Mouse (Mus musculus): Measurements from ENCODE around the gene Actr10. TPM values are rescaled to one million over a fixed set of nuclear protein-coding genes. Genes with fewer than 3 reads are reported as not detected.

Gene Actr10
- total and polyA plus RNA-seq, 2 experiments from 2014 or later: 119 to 232 TPM

GRCm38 (mm10) chr12:70929781-70930180, 7.9 kb upstream of the Actr10 start:
- TF ChIP-seq EP300 (IDR thresholded peaks at IDR 0.05; ENCODE audit: low read depth): no peak
- TF ChIP-seq CTCF (IDR thresholded peaks at IDR 0.05; ENCODE audit: low read depth): no peak
- no peaks in the 10 kb centered on the region for H3K36me3 ChIP-seq (replicated peaks; ENCODE audit: control insufficient read depth, insufficient read depth, low read length)
- H3K27me3 ChIP-seq (ENCODE audit: control insufficient read depth, insufficient read depth, low read length): no peaks in the 10 kb centered on the region
- ATAC-seq (ENCODE audit: insufficient read depth, low read depth) (no peak), DNase-seq (ENCODE audit: low spot score) (no peak)
- no peak overlapping the region for H3K9ac ChIP-seq (replicated peaks; ENCODE audit: low read depth, low read length)
- 75% methylated on average over 4 of the region's 4 CpGs for WGBS
- H3K4me1 ChIP-seq (ENCODE audit: control insufficient read depth, insufficient read depth): no peaks in the 10 kb centered on the region
- H3K27ac ChIP-seq (ENCODE audit: low read depth): no peak overlapping the region
- H3K9me3 ChIP-seq (replicated peaks; ENCODE audit: control insufficient read depth, low read length): no peaks in the 10 kb centered on the region
- no peak overlapping the region for H3K4me2 ChIP-seq (ENCODE audit: low read depth, low read length)
- no peak overlapping the region for H3K4me3 ChIP-seq (ENCODE audit: low read depth, low read length)

DNA sequence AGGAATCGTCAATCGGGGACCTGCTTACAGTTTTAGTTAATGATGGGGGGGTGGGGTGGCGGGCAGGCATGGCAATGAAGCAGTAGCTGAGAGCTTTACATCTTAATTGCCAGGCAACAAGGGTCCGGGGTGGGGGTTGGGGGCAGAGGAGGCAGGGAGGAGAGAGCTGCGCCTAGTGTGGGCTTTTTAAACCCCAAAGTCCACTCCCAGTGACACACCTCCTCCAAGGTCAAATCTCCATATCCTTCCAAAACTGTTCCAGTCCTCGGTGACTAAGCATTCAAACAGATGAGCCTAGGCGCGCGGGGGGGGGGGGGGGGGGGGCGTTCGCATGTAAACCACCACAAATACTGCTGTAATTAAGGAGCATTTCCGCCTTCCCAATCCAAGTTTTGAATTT, 507 bp upstream of the Actr10 start:
- H3K9me3 ChIP-seq (replicated peaks; ENCODE audit: control insufficient read depth, low read length): no peaks in the 10 kb centered on the region
- DNase-seq (ENCODE audit: low spot score): peak; percentile 8
- no peak for TF ChIP-seq EP300 (IDR thresholded peaks at IDR 0.05; ENCODE audit: low read depth)
- no peak for TF ChIP-seq CTCF (IDR thresholded peaks at IDR 0.05; ENCODE audit: low read depth)

GRCm38 (mm10) chr12:70940806-70941205, 3.1 kb downstream of the Actr10 start:
- TF ChIP-seq CTCF (IDR thresholded peaks at IDR 0.05; ENCODE audit: low read depth) (no peak), EP300 (IDR thresholded peaks at IDR 0.05; ENCODE audit: low read depth) (no peak)
- no peak for DNase-seq (ENCODE audit: low spot score)
- WGBS: 92% methylated on average over 7 of the region's 7 CpGs

More for the DNA sequence above, 507 bp upstream of the Actr10 start:
- Histone ChIP-seq H3K36me3 (replicated peaks; ENCODE audit: control insufficient read depth, insufficient read depth, low read length) (peaks cover 9% of the 10 kb centered on the region), H3K27ac (ENCODE audit: low read depth) (peak overlapping the region; percentile 95), H3K4me3 (ENCODE audit: low read depth, low read length) (peak overlapping the region; percentile 98), H3K4me2 (ENCODE audit: low read depth, low read length) (peak overlapping the region; percentile 83), H3K9ac (replicated peaks; ENCODE audit: low read depth, low read length) (peak overlapping the region; percentile 92), H3K27me3 (ENCODE audit: control insufficient read depth, insufficient read depth, low read length) (no peaks in the 10 kb centered on the region), H3K4me1 (ENCODE audit: control insufficient read depth, insufficient read depth) (peaks cover 4% of the 10 kb centered on the region)
- WGBS: 29% methylated on average over 9 of the region's 12 CpGs
- ATAC-seq (ENCODE audit: insufficient read depth, low read depth): peak; percentile 52; the same call in 1 of the 2 replicates

DNA sequence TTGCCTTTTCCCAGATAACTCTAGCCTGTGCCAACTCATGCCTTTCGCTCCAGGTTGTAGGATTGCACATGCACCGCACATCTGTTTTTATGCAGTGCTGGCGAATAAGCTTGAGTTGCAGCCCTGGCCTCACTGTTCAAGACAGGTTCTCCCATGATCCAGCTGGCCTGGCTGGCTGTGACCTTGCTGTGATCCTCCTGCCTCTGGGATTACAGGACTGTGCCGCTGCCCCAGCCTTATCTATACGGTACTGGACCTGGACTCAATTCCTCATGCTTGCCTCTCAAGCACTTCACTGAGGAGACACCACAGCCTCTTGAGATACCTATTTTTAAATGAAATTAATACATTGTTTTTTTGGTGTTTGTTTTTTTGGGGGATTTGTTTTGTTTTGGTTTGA, 6.5 kb downstream of the Actr10 start:
- Histone ChIP-seq H3K27ac (ENCODE audit: low read depth) (no peak overlapping the region), H3K9me3 (replicated peaks; ENCODE audit: control insufficient read depth, low read length) (no peaks in the 10 kb centered on the region), H3K4me2 (ENCODE audit: low read depth, low read length) (no peak overlapping the region), H3K4me3 (ENCODE audit: low read depth, low read length) (no peak overlapping the region), H3K27me3 (ENCODE audit: control insufficient read depth, insufficient read depth, low read length) (no peaks in the 10 kb centered on the region), H3K4me1 (ENCODE audit: control insufficient read depth, insufficient read depth) (no peaks in the 10 kb centered on the region), H3K9ac (replicated peaks; ENCODE audit: low read depth, low read length) (no peak overlapping the region), H3K36me3 (replicated peaks; ENCODE audit: control insufficient read depth, insufficient read depth, low read length) (peaks cover 59% of the 10 kb centered on the region)
- TF ChIP-seq EP300 (IDR thresholded peaks at IDR 0.05; ENCODE audit: low read depth) (no peak), CTCF (IDR thresholded peaks at IDR 0.05; ENCODE audit: low read depth) (no peak)
- DNase-seq (ENCODE audit: low spot score) (no peak), ATAC-seq (ENCODE audit: insufficient read depth, low read depth) (no peak; the same call in 1 of the 2 replicates)
- 50% methylated on average over 5 of the region's 5 CpGs for WGBS

More at GRCm38 (mm10) chr12:70940806-70941205, 3.1 kb downstream of the Actr10 start:
- Histone ChIP-seq H3K9me3 (replicated peaks; ENCODE audit: control insufficient read depth, low read length) (no peaks in the 10 kb centered on the region), H3K9ac (replicated peaks; ENCODE audit: low read depth, low read length) (no peak overlapping the region), H3K4me2 (ENCODE audit: low read depth, low read length) (no peak overlapping the region), H3K4me3 (ENCODE audit: low read depth, low read length) (no peak overlapping the region), H3K27ac (ENCODE audit: low read depth) (no peak overlapping the region), H3K4me1 (ENCODE audit: control insufficient read depth, insufficient read depth) (peaks cover 4% of the 10 kb centered on the region), H3K36me3 (replicated peaks; ENCODE audit: control insufficient read depth, insufficient read depth, low read length) (peaks cover 34% of the 10 kb centered on the region), H3K27me3 (ENCODE audit: control insufficient read depth, insufficient read depth, low read length) (no peaks in the 10 kb centered on the region)
- ATAC-seq (ENCODE audit: insufficient read depth, low read depth): no peak

- no peak overlapping the region for H3K27ac ChIP-seq (ENCODE audit: low read depth)
- no peak for DNase-seq (ENCODE audit: low spot score)
- H3K4me3 ChIP-seq (ENCODE audit: low read depth, low read length): no peak overlapping the region
- WGBS: 94% methylated on average over 10 of the region's 10 CpGs
- no peaks in the 10 kb centered on the region for H3K9me3 ChIP-seq (replicated peaks; ENCODE audit: control insufficient read depth, low read length)
- peaks cover 68% of the 10 kb centered on the region for H3K36me3 ChIP-seq (replicated peaks; ENCODE audit: control insufficient read depth, insufficient read depth, low read length)
- no peaks in the 10 kb centered on the region for H3K27me3 ChIP-seq (ENCODE audit: control insufficient read depth, insufficient read depth, low read length)
- H3K9ac ChIP-seq (replicated peaks; ENCODE audit: low read depth, low read length): no peak overlapping the region
- no peak overlapping the region for H3K4me2 ChIP-seq (ENCODE audit: low read depth, low read length)
- TF ChIP-seq EP300 (IDR thresholded peaks at IDR 0.05; ENCODE audit: low read depth): no peak
- TF ChIP-seq CTCF (IDR thresholded peaks at IDR 0.05; ENCODE audit: low read depth): no peak
- no peaks in the 10 kb centered on the region for H3K4me1 ChIP-seq (ENCODE audit: control insufficient read depth, insufficient read depth)
- ATAC-seq (ENCODE audit: insufficient read depth, low read depth): no peak
Measured at GRCm38 (mm10) chr12:70946585-70947256, 9.1 kb downstream of the Actr10 start.

DNA sequence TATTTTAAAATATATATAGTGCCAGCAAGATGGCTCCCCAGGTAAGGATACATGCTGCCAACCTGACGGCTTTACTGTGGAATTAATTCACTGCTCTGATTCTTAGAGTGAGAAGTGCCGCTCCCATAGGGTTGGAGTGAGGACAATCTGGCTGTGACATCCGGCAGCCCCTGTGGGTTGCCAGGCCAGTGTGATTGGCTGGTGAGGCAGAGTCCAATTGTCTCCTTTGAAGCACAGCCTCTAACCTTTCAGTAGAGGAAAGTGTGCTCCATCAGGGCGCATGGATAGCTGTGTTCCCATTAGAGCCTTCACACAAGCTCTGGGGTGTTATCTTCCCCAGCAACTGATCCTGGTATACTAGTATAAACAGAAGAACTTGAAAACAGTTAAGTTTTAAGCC, 21.0 kb downstream of the Actr10 start:
- DNase-seq (ENCODE audit: low spot score) (no peak), ATAC-seq (ENCODE audit: insufficient read depth, low read depth) (no peak)
- Histone ChIP-seq H3K27me3 (ENCODE audit: control insufficient read depth, insufficient read depth, low read length) (no peaks in the 10 kb centered on the region), H3K4me2 (ENCODE audit: low read depth, low read length) (no peak overlapping the region), H3K4me1 (ENCODE audit: control insufficient read depth, insufficient read depth) (no peaks in the 10 kb centered on the region), H3K9me3 (replicated peaks; ENCODE audit: control insufficient read depth, low read length) (no peaks in the 10 kb centered on the region), H3K4me3 (ENCODE audit: low read depth, low read length) (no peak overlapping the region), H3K27ac (ENCODE audit: low read depth) (no peak overlapping the region), H3K9ac (replicated peaks; ENCODE audit: low read depth, low read length) (no peak overlapping the region), H3K36me3 (replicated peaks; ENCODE audit: control insufficient read depth, insufficient read depth, low read length) (peaks cover 82% of the 10 kb centered on the region)
- WGBS: 85% methylated on average over 4 of the region's 4 CpGs
- TF ChIP-seq CTCF (IDR thresholded peaks at IDR 0.05; ENCODE audit: low read depth) (no peak), EP300 (IDR thresholded peaks at IDR 0.05; ENCODE audit: low read depth) (no peak)
